12 mouse cellular contexts compared by ENCODE assay signal in genomic region chr7:121020277-121020676, GRCm38 (mm10). TPM values are rescaled to one million over a fixed set of nuclear protein-coding genes. Genes with fewer than 3 reads are reported as not detected.
DNase-seq lines count a peak whose midpoint lies in the region; ATAC-seq and TF ChIP-seq lines count a peak whose summit lies in the region.
"Had no signal": no experiment of that assay in that cellular context is flagged by ENCODE, and none has a peak within 500 bp of the region (broad histone marks: within the 10 kb centered on the region; RNA-seq: fewer than 3 reads in every experiment).

No protein-coding gene starts in this region.

- no peak for ATAC-seq in forebrain, postnatal 0 days
- no peak for ATAC-seq in forebrain, embryonic 14.5 days

- H3K36me3 ChIP-seq in forebrain, postnatal 0 days (ENCODE audit: insufficient read depth) = no peaks in the 10 kb centered on the region
- no peaks in the 10 kb centered on the region for H3K36me3 ChIP-seq in forebrain, embryonic 14.5 days (ENCODE audit: control insufficient read depth, insufficient read depth, low read length)
- H3K36me3 ChIP-seq: G1E had no signal

- peak; percentile 20; the same call in 1 of the 2 replicates for TF ChIP-seq CTCF in forebrain, postnatal 0 days (IDR thresholded peaks at IDR 0.05; ENCODE audit: low read depth)

- 38% methylated on average over 8 of the region's 8 CpGs for WGBS in forebrain, postnatal 0 days
- 39% methylated on average over 8 of the region's 8 CpGs for WGBS in forebrain, embryonic 14.5 days

- H3K9me3 ChIP-seq in forebrain, postnatal 0 days (ENCODE audit: low read length) = no peaks in the 10 kb centered on the region
- no peaks in the 10 kb centered on the region for H3K9me3 ChIP-seq in forebrain, embryonic 14.5 days (replicated peaks; ENCODE audit: control insufficient read depth, low read length)
- H3K9me3 ChIP-seq: G1E; megakaryocyte, embryonic 14.5 days had no signal

- H3K27me3 ChIP-seq in forebrain, postnatal 0 days (ENCODE audit: insufficient read depth, low read length) = no peaks in the 10 kb centered on the region
- H3K27me3 ChIP-seq in forebrain, embryonic 14.5 days (replicated peaks; ENCODE audit: control insufficient read depth, insufficient read depth, low read length) = no peaks in the 10 kb centered on the region

- no peak for DNase-seq in forebrain, postnatal 0 days
- DNase-seq in forebrain, embryonic 14.5 days (ENCODE audit: low spot score) = no peak
- peak; percentile 7 for DNase-seq in right cerebral cortex, postnatal 14 days
- no peak for DNase-seq in right cerebral cortex, postnatal 4 days
- DNase-seq in lung, adult 18-20 months = peak; percentile 15 to 35
- peak; percentile 55 for DNase-seq in thymus, postnatal 4 days
- no peak for DNase-seq in MN1 (ENCODE audit: low spot score)
- no peak for DNase-seq in frontal cortex, postnatal 10 days (ENCODE audit: low spot score in 2 of 2)
- DNase-seq: cerebellum, adult 11 months; gastrocnemius, postnatal 25 days had no signal

- no peak overlapping the region for H3K27ac ChIP-seq in forebrain, postnatal 0 days (ENCODE audit: low read depth, low read length)
- no peak overlapping the region for H3K27ac ChIP-seq in forebrain, embryonic 14.5 days (ENCODE audit: low read depth, low read length)

- no peak overlapping the region for H3K4me2 ChIP-seq in forebrain, postnatal 0 days (ENCODE audit: low read depth)
- H3K4me2 ChIP-seq in forebrain, embryonic 14.5 days (ENCODE audit: low read length) = no peak overlapping the region

- no peak overlapping the region for H3K9ac ChIP-seq in forebrain, postnatal 0 days
- H3K9ac ChIP-seq in forebrain, embryonic 14.5 days (ENCODE audit: low read length) = no peak overlapping the region

- H3K4me3 ChIP-seq in forebrain, postnatal 0 days (ENCODE audit: low read depth, low read length) = no peak overlapping the region
- no peak overlapping the region for H3K4me3 ChIP-seq in forebrain, embryonic 14.5 days (ENCODE audit: low read depth, low read length)
- H3K4me3 ChIP-seq: megakaryocyte, embryonic 14.5 days had no signal

- no peaks in the 10 kb centered on the region for H3K4me1 ChIP-seq in forebrain, postnatal 0 days (ENCODE audit: insufficient read depth)
- no peaks in the 10 kb centered on the region for H3K4me1 ChIP-seq in forebrain, embryonic 14.5 days (ENCODE audit: control insufficient read depth, insufficient read depth, low read length)

RNA-seq across cellular contexts. Expression of gene Mettl9, which starts 14.0 kb away (rescaled TPM):
- 118 and 147 TPM in 2 replicates for total RNA-seq in forebrain, postnatal 0 days (2014; rRNA removed)
- 154 and 159 TPM in 2 replicates for polyA plus RNA-seq in forebrain, postnatal 0 days (2015; fragmentation: Nextera tagmentation; extraction: Ambion mirVana)
- polyA plus RNA-seq in forebrain, embryonic 14.5 days (2014; fragmentation: Nextera tagmentation; extraction: Ambion mirVana) = 235 and 236 TPM in 2 replicates

RNA-seq across cellular contexts. Expression of gene Mfsd13b, which starts 38.0 kb away (rescaled TPM):
- 0.48 TPM in 1 of 2 replicates, not detected in the other for total RNA-seq in forebrain, postnatal 0 days (2014; rRNA removed)
- polyA plus RNA-seq in forebrain, postnatal 0 days (2015; fragmentation: Nextera tagmentation; extraction: Ambion mirVana) = 0.21 and 0.53 TPM in 2 replicates
- polyA plus RNA-seq in forebrain, embryonic 14.5 days (2014; fragmentation: Nextera tagmentation; extraction: Ambion mirVana) = 0.10 and 0.57 TPM in 2 replicates
- total RNA-seq: gastrocnemius, postnatal 25 days had no signal
- polyA plus RNA-seq: G1E had no signal

RNA-seq across cellular contexts. Expression of gene Cdr2, which starts 38.2 kb away (rescaled TPM):
- 20.2 and 21.2 TPM in 2 replicates for total RNA-seq in forebrain, postnatal 0 days (2014; rRNA removed)
- polyA plus RNA-seq in forebrain, postnatal 0 days (2015; fragmentation: Nextera tagmentation; extraction: Ambion mirVana) = 5.4 and 5.8 TPM in 2 replicates
- 11.3 and 11.9 TPM in 2 replicates for polyA plus RNA-seq in forebrain, embryonic 14.5 days (2014; fragmentation: Nextera tagmentation; extraction: Ambion mirVana)

RNA-seq across cellular contexts. Expression of gene Igsf6, which starts 54.1 kb away (rescaled TPM):
- 0.77 and 1.00 TPM in 2 replicates for total RNA-seq in forebrain, postnatal 0 days (2014; rRNA removed)
- polyA plus RNA-seq in forebrain, postnatal 0 days (2015; fragmentation: Nextera tagmentation; extraction: Ambion mirVana) = 0.43 and 0.74 TPM in 2 replicates
- 0.61 and 0.87 TPM in 2 replicates for polyA plus RNA-seq in forebrain, embryonic 14.5 days (2014; fragmentation: Nextera tagmentation; extraction: Ambion mirVana)

Comparison
In these comparisons a context has a peak if more than half of its experiments do, and no peak if none do; other contexts are left out.
1. DNase-seq: peak in right cerebral cortex, postnatal 14 days (single experiment), lung, adult 18-20 months (2 of 2) and thymus, postnatal 4 days (single experiment); none in forebrain, postnatal 0 days (single experiment), forebrain, embryonic 14.5 days (single experiment), right cerebral cortex, postnatal 4 days (single experiment), MN1 (single experiment) and frontal cortex, postnatal 10 days (0 of 2).